Mouse (Mus musculus) cerebellum, adult 8-10 months (tissue): ENCODE data around the gene Mink1.
"Not testable (repeated sequence)": the region's sequence is repeated elsewhere in the genome, so short reads cannot be mapped to it uniquely, and the experiment has no call there.

ENCODE experiments used
- DNase-seq: peaks from one replicate; pipeline ENCODE4 v3.0.0; 2022

Mink1 gene

DNA sequence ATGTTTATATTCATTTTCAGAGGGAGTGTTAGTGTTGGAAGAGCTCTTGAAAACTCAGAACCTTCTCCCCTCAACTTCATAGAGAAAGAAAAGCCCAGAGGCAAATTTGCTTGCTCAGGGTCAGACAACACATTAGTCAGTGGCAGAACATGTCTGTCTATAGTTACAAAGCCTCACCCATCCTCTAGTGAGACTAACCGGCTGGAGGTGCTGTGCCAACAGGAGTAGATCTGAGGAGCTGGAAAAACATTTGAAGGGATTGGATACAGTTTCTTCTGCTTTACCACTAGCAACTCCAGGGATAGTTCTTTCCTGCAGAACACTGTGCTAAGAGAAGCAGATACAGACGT is 769 bp upstream of the Mink1 start:
- DNase-seq = no peak

- DNase-seq = no peak
These were observed 351 bp downstream of the Mink1 start for GRCm38 (mm10) chr11:70562995-70563469.

- no peak for DNase-seq
These were observed 992 bp downstream of the Mink1 start for GRCm38 (mm10) chr11:70563470-70564275.

DNA sequence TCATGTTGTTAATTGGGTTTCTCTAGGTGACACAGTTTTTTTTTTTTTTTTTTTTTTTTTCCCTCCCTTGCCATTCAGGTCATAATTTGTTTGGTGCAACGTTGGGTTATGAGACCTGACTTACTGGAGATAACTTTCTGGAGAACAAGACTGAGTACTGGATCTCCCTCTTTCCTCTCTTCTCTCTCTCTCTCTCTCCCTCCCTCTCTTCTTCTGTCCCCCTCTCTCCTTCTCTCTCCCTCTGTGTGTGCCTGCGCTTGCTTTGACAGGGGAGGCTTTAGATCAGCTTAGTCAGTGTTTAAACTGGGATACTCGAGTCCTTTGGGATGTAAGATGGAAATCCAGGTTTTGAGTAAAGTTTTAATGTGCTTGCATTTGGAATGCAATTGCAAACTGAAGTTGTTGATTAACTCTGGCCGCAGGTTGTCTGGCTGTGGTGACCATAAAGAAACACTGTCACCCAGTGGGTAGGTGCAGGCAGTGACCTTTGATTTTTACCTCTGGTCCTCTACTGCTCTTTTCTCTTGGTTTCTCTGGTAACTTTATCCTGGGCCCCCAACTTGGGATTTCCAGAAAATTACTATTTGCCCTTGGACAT is 1.7 kb downstream of the Mink1 start:
- DNase-seq = no peak

GRCm38 (mm10) chr11:70566586-70566985 is 3.9 kb downstream of the Mink1 start:
- no peak for DNase-seq

DNA sequence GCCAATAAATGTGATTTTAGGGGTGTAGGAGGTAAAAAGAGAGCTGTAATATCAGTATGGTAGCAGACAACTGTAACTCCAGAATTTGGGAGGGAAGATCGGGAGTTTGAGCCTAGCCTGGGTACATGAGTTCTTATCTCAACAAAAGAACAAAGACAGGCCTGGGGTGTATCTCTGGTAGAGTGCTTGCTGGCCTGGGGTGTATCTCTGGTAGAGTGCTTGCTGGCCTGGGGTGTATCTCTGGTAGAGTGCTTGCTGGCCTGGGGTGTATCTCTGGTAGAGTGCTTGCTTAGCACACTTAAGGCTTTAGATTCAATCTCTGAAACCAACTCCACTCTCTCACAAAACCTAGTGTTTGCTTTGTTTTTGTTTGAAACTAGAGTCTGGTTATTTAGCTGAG is 7.9 kb downstream of the Mink1 start:
- DNase-seq = not testable (repeated sequence)

GRCm38 (mm10) chr11:70571641-70572040 is 9.0 kb downstream of the Mink1 start:
- DNase-seq = no peak

DNA sequence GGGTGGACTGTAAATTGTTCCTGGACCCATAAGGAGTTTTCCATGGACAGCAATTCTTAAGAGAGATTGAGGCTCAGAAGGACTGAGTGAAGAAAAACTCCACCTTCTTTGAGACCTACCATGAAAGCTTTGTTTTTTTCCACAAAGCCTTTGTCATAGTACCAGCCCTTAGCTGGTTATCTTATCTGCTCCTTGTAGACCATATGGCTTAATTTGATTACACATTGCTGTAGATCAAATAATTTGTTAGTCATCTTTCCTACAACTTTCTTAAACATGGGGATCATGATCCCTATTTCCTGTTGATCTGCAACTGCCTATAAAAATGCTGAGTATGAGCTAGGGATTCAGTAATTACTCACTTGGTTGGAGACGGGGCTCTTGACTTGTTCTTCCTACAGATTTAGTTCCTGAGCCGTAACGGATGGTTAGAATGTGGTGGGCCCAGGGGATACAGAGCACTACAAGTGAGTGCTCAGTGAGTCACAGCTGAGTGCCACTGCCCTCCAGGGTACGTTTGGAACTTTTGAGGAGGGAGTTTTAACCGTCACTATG is 9.7 kb downstream of the Mink1 start:
- DNase-seq = no peak

- DNase-seq = no peak
These were observed 11.2 kb downstream of the Mink1 start for GRCm38 (mm10) chr11:70573872-70574271.

DNA sequence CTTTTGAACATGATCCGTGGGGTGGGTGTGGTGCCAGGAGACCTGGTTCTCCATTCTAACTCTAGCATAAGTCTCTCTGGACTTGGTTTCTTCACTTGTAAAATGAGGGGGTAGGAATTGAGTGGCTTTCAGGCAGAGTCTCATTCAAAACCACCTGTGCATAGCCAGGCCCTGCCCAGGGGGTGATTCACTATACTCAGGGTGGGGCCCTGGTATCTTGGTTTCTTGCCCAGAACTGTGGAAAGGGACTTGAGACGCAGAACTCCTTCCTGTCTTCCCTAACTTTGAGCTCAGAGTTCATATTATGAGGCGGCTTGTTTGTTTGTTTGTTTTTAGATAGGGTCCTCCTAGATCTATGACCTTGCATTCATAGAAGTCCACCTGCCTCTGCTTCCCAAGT is 14.5 kb downstream of the Mink1 start:
- no peak for DNase-seq

DNA sequence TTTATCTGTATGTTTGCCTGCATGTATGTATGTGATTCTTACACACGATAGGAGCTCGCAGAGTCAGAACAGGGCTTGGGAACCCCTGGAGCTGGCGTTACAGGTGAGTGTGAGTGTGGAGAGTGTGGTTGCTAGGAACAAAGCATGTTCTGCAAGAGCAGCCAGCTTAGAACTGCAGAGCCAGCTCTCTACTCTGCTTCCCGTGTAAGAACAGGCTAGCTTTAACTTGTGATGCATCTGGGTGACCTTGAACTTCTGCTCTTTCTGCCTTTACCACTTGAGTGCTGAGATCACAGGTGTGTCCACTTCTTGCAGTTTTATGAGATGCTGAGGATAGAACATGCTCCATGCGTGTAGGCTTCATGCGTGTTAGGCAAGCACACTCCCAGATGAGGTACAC is 16.3 kb downstream of the Mink1 start:
- DNase-seq = no peak

DNA sequence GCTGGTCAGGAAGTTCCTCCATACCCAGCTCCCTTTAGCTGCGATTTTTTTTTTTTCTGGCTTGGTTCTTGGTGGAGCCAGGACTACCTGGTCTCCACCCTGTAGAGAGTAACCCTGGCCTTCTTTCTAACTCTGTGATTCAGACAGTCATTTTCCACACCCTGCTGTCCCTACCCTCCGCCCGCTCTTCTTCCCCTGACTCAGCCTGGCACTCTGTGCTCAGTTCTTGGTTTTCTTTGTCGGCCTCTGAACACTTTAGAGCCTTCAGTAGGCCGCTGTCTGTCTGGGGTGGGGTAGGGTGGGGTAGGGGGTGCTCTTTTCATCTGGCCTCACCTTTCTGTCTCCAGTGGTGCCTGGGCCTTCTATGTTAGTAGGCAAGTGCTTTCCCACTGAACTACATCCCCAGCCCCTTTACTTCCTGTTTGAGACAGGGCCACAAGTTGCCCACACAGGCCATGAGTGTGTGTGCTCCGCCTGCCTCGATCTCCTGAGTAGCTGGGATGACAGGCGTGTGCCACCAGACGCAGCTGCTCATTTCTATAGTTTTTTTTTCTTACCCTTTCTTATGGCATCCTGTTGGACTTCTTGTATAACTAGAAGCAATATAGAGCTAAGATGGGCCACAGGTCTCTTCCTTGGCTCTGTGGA is 17.2 kb downstream of the Mink1 start:
- no peak for DNase-seq

DNA sequence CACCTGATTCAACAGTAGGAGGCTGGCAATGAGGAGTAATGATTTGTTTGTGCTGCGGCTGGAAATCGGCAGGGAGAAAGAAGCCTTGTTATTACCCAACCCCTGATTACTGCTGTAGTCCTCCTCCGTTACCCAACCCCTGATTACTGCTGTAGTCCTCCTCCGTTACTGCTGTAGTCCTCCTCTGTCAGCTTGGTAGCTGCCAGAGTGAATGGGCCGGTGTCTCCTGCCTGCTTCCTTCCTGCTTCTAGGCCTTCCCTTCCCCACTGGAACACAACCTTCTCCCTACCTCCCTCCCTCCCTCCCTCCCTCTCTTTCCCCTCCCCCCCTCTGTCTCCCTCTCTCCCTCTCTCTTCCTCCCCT is 17.7 kb downstream of the Mink1 start:
- DNase-seq = no peak

DNA sequence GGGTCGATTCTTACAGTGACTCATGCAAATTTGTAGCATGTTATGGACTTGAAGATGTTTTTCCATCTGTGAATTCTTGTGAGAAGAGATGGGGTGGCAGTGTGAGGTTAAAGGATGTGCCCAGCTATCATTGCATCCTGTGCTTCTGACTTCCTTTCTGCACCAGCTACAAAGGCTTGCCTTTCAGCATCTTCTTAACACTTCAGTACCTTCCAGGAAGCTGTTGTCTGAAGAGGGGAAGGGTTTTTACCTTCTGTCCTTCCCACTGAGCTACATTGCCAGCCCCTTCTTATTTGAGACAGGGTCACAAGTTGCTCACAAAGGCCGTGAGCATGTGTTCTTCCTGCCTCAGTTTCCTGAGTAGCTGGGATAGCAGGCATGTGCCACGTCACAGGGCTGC is 18.2 kb downstream of the Mink1 start:
- DNase-seq = no peak

GRCm38 (mm10) chr11:70582196-70582595 is 19.5 kb downstream of the Mink1 start:
- DNase-seq = no peak

- no peak for DNase-seq
These were observed 20.5 kb downstream of the Mink1 start for GRCm38 (mm10) chr11:70583022-70583714.

DNA sequence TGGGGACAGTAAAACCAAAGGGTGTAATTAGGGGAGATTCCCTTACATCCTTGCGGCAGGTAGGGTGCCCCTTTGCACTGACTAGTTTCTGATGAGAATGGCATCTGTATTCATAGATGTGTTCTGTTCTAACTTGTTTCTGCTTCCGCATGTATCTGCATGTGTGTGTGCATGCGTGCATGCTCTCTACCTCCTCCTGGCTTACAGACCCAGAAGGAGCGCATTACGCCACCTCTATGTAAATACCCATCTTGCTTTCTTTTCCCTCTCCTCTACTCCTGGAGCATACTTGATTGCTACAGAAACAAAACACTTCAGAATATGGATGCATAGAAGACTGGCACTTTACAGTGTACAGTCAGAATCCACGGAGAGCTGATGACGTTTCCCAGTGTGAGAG is 21.1 kb downstream of the Mink1 start:
- DNase-seq = no peak

DNA sequence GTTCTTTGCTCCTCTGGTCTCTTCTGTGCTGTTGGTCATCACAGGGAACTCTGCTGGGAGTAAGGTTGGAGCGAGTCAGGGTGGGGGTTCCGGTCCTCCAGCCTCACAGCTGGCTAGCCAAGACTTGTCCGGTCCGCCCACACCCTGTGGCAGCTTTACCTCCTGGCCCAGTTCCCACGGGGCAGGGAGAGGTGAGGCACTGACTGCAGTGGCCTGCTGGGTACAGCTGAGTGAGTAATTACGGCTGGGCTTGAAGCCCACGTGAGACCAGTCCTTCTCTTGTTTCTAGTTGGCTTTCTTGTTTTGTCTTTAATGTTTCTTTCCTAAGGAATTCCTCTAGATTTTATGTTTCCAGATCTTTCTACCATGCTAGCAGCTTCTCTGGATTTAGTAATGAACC is 22.8 kb downstream of the Mink1 start:
- peak; percentile 34 for DNase-seq

- no peak for DNase-seq
These were observed 23.6 kb downstream of the Mink1 start for GRCm38 (mm10) chr11:70586261-70586660.

DNA sequence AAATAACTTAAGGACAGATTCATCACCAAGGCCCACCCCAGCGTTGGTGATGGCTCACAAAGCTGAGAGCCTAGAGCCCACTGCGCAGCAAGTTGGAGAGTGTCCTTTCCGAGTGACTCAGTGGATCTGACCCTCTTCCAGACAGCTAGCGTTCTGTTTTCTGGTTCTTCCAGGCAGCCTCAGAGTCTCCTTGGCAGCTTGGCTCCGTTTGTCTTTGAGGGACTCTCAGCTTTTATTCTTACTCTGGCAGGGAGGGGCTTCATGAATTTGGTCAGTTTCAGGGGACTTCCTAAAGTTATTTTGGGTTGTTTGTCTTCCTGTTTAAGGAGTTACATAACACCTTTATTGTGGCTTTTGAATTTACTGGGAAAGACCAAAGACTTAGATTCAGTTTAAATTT is 24.3 kb downstream of the Mink1 start:
- DNase-seq = no peak

GRCm38 (mm10) chr11:70591733-70592132 is 29.1 kb downstream of the Mink1 start:
- no peak for DNase-seq

GRCm38 (mm10) chr11:70594253-70594989 is 31.7 kb downstream of the Mink1 start:
- DNase-seq = no peak

DNA sequence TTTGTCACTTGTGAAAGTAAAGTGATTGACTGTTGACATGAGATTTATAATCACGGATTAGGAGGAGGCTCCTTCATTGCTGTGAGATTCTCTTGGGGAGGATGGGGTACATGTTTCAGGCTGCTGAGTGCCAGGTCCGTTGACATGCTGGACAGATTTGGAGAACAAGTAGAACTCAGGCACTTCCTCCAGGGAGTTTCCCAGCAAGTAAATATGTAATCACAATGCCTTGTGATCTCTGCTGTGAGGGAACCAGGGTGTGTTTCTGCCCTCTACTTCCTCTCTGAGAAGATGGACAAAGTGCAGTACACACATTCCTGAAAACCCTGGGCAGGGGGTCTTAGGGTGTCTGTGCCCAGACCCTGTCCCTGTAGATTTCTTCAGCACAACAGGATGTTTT is 33.0 kb downstream of the Mink1 start:
- DNase-seq = no peak
